In the genomic region with DNA sequence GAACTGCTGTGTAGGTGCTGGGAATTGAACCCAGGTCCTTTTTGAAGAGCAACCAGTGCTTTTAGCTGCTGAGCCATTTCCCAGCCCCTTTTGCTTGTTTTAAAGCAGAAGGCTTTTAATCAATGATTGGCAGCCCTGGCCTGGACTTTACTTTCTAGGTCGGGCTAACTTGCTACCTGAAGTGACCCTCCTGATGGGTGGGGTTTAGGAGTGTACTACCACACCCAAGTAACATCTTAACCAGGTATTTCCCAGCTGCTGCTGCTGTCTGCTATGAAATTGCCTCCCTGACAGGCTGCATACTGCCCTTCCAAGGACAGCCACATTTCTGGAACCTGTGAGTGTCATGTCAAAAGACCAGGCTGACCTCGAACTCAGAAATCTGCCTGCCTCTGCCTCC, we compare ENCODE assay signal across 19 mouse cellular contexts. TPM values are rescaled to one million over a fixed set of nuclear protein-coding genes. Genes with fewer than 3 reads are reported as not detected.
DNase-seq lines count a peak whose midpoint lies in the region; ATAC-seq and TF ChIP-seq lines count a peak whose summit lies in the region.
"Had no signal": no experiment of that assay in that cellular context is flagged by ENCODE, and none has a peak within 500 bp of the region (broad histone marks: within the 10 kb centered on the region; RNA-seq: fewer than 3 reads in every experiment).

No protein-coding gene starts in this region.

- H3K27ac ChIP-seq in heart, adult 2 months: peak overlapping the region; percentile 4; the same call in 1 of the 2 replicates
- H3K27ac ChIP-seq in heart, embryonic 11.5 days (ENCODE audit: low read depth, low read length): no peak overlapping the region
- H3K27ac ChIP-seq in kidney, adult 2 months (ENCODE audit: insufficient read depth, low read depth, low read length): no peak overlapping the region
- H3K27ac ChIP-seq in kidney, embryonic 15.5 days: no peak overlapping the region
- no peak overlapping the region for H3K27ac ChIP-seq in hindbrain, embryonic 14.5 days
- H3K27ac ChIP-seq: embryonic facial prominence, embryonic 13.5 days; forebrain, embryonic 12.5 days; heart, embryonic 15.5 days; hindbrain, embryonic 13.5 days had no signal

- no peak for TF ChIP-seq POLR2A in heart, adult 2 months (IDR thresholded peaks at IDR 0.05; ENCODE audit: insufficient read depth, low read depth, low read length)
- no peak for TF ChIP-seq POLR2A in kidney, adult 2 months (IDR thresholded peaks at IDR 0.05; ENCODE audit: low read depth, low read length)

- H3K9ac ChIP-seq in heart, adult 2 months (ENCODE audit: low read depth, low read length): no peak overlapping the region
- no peak overlapping the region for H3K9ac ChIP-seq in heart, embryonic 11.5 days (ENCODE audit: low read depth, low read length)
- H3K9ac ChIP-seq in kidney, embryonic 15.5 days: no peak overlapping the region
- no peak overlapping the region for H3K9ac ChIP-seq in hindbrain, embryonic 14.5 days
- H3K9ac ChIP-seq: embryonic facial prominence, embryonic 13.5 days; forebrain, embryonic 12.5 days; forebrain, postnatal 0 days; heart, embryonic 15.5 days; hindbrain, embryonic 13.5 days had no signal

- no peaks in the 10 kb centered on the region for H3K4me1 ChIP-seq in heart, adult 2 months (ENCODE audit: control insufficient read depth, insufficient read depth, low read length)
- no peaks in the 10 kb centered on the region for H3K4me1 ChIP-seq in heart, embryonic 11.5 days (ENCODE audit: control insufficient read depth, insufficient read depth, low read length)
- H3K4me1 ChIP-seq in kidney, adult 2 months (ENCODE audit: control insufficient read depth, insufficient read depth, low read length): peaks cover 3% of the 10 kb centered on the region; the same call in 1 of the 2 replicates
- no peaks in the 10 kb centered on the region for H3K4me1 ChIP-seq in kidney, embryonic 15.5 days
- H3K4me1 ChIP-seq in hindbrain, embryonic 14.5 days (replicated peaks; ENCODE audit: control insufficient read depth, insufficient read depth, low read length): no peaks in the 10 kb centered on the region
- H3K4me1 ChIP-seq: forebrain, embryonic 12.5 days; heart, embryonic 15.5 days; hindbrain, embryonic 13.5 days had no signal

- H3K27me3 ChIP-seq in heart, adult 2 months (ENCODE audit: control insufficient read depth, insufficient read depth, low read length): no peaks in the 10 kb centered on the region
- no peaks in the 10 kb centered on the region for H3K27me3 ChIP-seq in heart, embryonic 11.5 days (ENCODE audit: control insufficient read depth, insufficient read depth, low read length)
- no peaks in the 10 kb centered on the region for H3K27me3 ChIP-seq in kidney, adult 2 months (replicated peaks; ENCODE audit: control insufficient read depth, insufficient read depth, low read length)
- H3K27me3 ChIP-seq in kidney, embryonic 15.5 days: no peaks in the 10 kb centered on the region
- no peaks in the 10 kb centered on the region for H3K27me3 ChIP-seq in hindbrain, embryonic 14.5 days (ENCODE audit: control insufficient read depth, insufficient read depth, low read length)
- H3K27me3 ChIP-seq: embryonic facial prominence, embryonic 13.5 days; forebrain, embryonic 12.5 days; heart, embryonic 15.5 days; hindbrain, embryonic 13.5 days had no signal

- no peak for ATAC-seq in heart, embryonic 11.5 days (replicated peaks; ENCODE audit: insufficient number of reproducible peaks, low FRiP score, low TSS enrichment)
- no peak for ATAC-seq in kidney, embryonic 15.5 days (replicated peaks; ENCODE audit: low FRiP score)
- no peak for ATAC-seq in hindbrain, embryonic 14.5 days (ENCODE audit: low FRiP score)
- ATAC-seq: forebrain, postnatal 0 days had no signal

- WGBS in heart, adult 2 months: 88% methylated on average over 2 of the region's 2 CpGs
- 86% methylated on average over 2 of the region's 2 CpGs for WGBS in heart, embryonic 11.5 days (ENCODE audit: insufficient replicate concordance)
- 61% methylated on average over 2 of the region's 2 CpGs for WGBS in kidney, adult 2 months
- 86% methylated on average over 2 of the region's 2 CpGs for WGBS in kidney, embryonic 15.5 days
- 95% methylated on average over 2 of the region's 2 CpGs for WGBS in hindbrain, embryonic 14.5 days

- TF ChIP-seq EP300 in heart, adult 2 months (IDR thresholded peaks at IDR 0.05; ENCODE audit: insufficient read depth, low read depth, low read length): no peak

- H3K4me3 ChIP-seq in heart, adult 2 months: no peak overlapping the region
- no peak overlapping the region for H3K4me3 ChIP-seq in heart, embryonic 11.5 days (ENCODE audit: low read depth, low read length)
- no peak overlapping the region for H3K4me3 ChIP-seq in kidney, adult 2 months (ENCODE audit: insufficient read depth, low read depth, low read length)
- no peak overlapping the region for H3K4me3 ChIP-seq in kidney, embryonic 15.5 days (replicated peaks)
- H3K4me3 ChIP-seq in hindbrain, embryonic 14.5 days (replicated peaks; ENCODE audit: low read length): no peak overlapping the region
- H3K4me3 ChIP-seq: embryonic facial prominence, embryonic 13.5 days; forebrain, embryonic 12.5 days; heart, embryonic 15.5 days; hindbrain, embryonic 13.5 days had no signal

- no peaks in the 10 kb centered on the region for H3K9me3 ChIP-seq in heart, embryonic 11.5 days (replicated peaks; ENCODE audit: control insufficient read depth, low read length)
- H3K9me3 ChIP-seq in kidney, embryonic 15.5 days (replicated peaks): no peaks in the 10 kb centered on the region
- H3K9me3 ChIP-seq in hindbrain, embryonic 14.5 days (ENCODE audit: control insufficient read depth, low read length): no peaks in the 10 kb centered on the region
- H3K9me3 ChIP-seq: embryonic facial prominence, embryonic 13.5 days; forebrain, embryonic 12.5 days; heart, embryonic 15.5 days; hindbrain, embryonic 13.5 days had no signal

- TF ChIP-seq CTCF in heart, adult 2 months (IDR thresholded peaks at IDR 0.05): no peak
- TF ChIP-seq CTCF in kidney, adult 2 months (conservative IDR thresholded peaks at IDR 0.05; ENCODE audit: insufficient read depth, insufficient read length, low read depth, low read length): no peak

- H3K79me2 ChIP-seq in heart, adult 2 months (replicated peaks; ENCODE audit: control insufficient read depth, insufficient read depth, low read length): no peaks in the 10 kb centered on the region

- intact Hi-C loops in heart, adult 2 months (cut with DNase I): no loop called here

- no peak for DNase-seq in heart, adult 2 months
- peak; percentile 88 for DNase-seq in kidney, adult 2 months
- peak; percentile 53 for DNase-seq in kidney, postnatal 14 days
- DNase-seq in yolk sac, embryonic 10.5 days (ENCODE audit: low spot score): peak; percentile 65
- no peak for DNase-seq in cerebellum, adult 11-12 months
- DNase-seq in hindbrain, embryonic 14.5 days (ENCODE audit: low spot score): no peak
- DNase-seq: adrenal gland, postnatal 14 days; cerebellum, adult 18-20 months; cerebellum, adult 9-11 months; cerebellum, postnatal 36 days; forebrain, postnatal 0 days; gastrocnemius, postnatal 14 days; heart, postnatal 14 days had no signal

- H3K4me2 ChIP-seq in heart, embryonic 11.5 days: no peak overlapping the region
- no peak overlapping the region for H3K4me2 ChIP-seq in kidney, embryonic 15.5 days
- no peak overlapping the region for H3K4me2 ChIP-seq in hindbrain, embryonic 14.5 days (replicated peaks)
- H3K4me2 ChIP-seq: embryonic facial prominence, embryonic 13.5 days; forebrain, embryonic 12.5 days; heart, embryonic 15.5 days; hindbrain, embryonic 13.5 days had no signal

- no peaks in the 10 kb centered on the region for H3K36me3 ChIP-seq in heart, adult 2 months (ENCODE audit: control insufficient read depth, insufficient read depth, low read length)
- H3K36me3 ChIP-seq in heart, embryonic 11.5 days (ENCODE audit: control insufficient read depth, insufficient read depth, low read length): 0 out of 2 replicates have a peak, but pooled peaks cover 2% of the 10 kb centered on the region
- no peaks in the 10 kb centered on the region for H3K36me3 ChIP-seq in kidney, adult 2 months (ENCODE audit: control insufficient read depth, insufficient read depth, low read length)
- no peaks in the 10 kb centered on the region for H3K36me3 ChIP-seq in kidney, embryonic 15.5 days
- peaks cover 21% of the 10 kb centered on the region for H3K36me3 ChIP-seq in hindbrain, embryonic 14.5 days (replicated peaks; ENCODE audit: control insufficient read depth, insufficient read depth)
- H3K36me3 ChIP-seq: forebrain, embryonic 12.5 days; heart, embryonic 15.5 days had no signal

RNA-seq across cellular contexts. Expression of a gene that starts 14.0 kb away (rescaled TPM):
- 1 to 10 TPM; 3.8 to 4.0 TPM for total RNA-seq in heart, adult 2 months (2021)
- polyA plus RNA-seq in heart, adult 2 months (2012; rRNA removed): 8.0 and 11.7 TPM in 2 replicates
- polyA plus RNA-seq in heart, embryonic 11.5 days (2014; fragmentation: Nextera tagmentation; extraction: Ambion mirVana): 7.8 and 8.7 TPM in 2 replicates
- 15.1 and 17.7 TPM in 2 replicates for polyA plus RNA-seq in kidney, adult 2 months (2012; rRNA removed)
- polyA plus RNA-seq in kidney, embryonic 15.5 days (2015; fragmentation: Nextera tagmentation; extraction: Ambion mirVana): 9.5 and 9.8 TPM in 2 replicates
- 11.9 and 16.1 TPM in 2 replicates for polyA plus RNA-seq in hindbrain, embryonic 14.5 days (2014; fragmentation: Nextera tagmentation; extraction: Ambion mirVana)

RNA-seq across cellular contexts. Expression of a gene that starts 14.0 kb away (rescaled TPM):
- total RNA-seq in heart, adult 2 months (2021): 10 to 100 TPM; 51.8 to 52.4 TPM
- polyA plus RNA-seq in heart, adult 2 months (2012; rRNA removed): 16.0 and 29.7 TPM in 2 replicates
- 16.0 and 18.5 TPM in 2 replicates for polyA plus RNA-seq in heart, embryonic 11.5 days (2014; fragmentation: Nextera tagmentation; extraction: Ambion mirVana)
- 4.8 and 6.1 TPM in 2 replicates for polyA plus RNA-seq in kidney, adult 2 months (2012; rRNA removed)
- polyA plus RNA-seq in kidney, embryonic 15.5 days (2015; fragmentation: Nextera tagmentation; extraction: Ambion mirVana): 20.7 TPM in 2 replicates
- polyA plus RNA-seq in hindbrain, embryonic 14.5 days (2014; fragmentation: Nextera tagmentation; extraction: Ambion mirVana): 16.9 and 18.4 TPM in 2 replicates

Comparison
In these comparisons a context has a peak if more than half of its experiments do, and no peak if none do; other contexts are left out.
1. DNase-seq: peak in kidney, adult 2 months (single experiment), kidney, postnatal 14 days (single experiment) and yolk sac, embryonic 10.5 days (single experiment); none in heart, adult 2 months (0 of 2), cerebellum, adult 11-12 months (single experiment) and hindbrain, embryonic 14.5 days (single experiment).